Mouse (Mus musculus) neural tube, embryonic 12.5 days (tissue): ENCODE data around the gene Knop1. TPM values are rescaled to one million over a fixed set of nuclear protein-coding genes. Genes with fewer than 3 reads are reported as not detected.

Experiments
- polyA plus RNA-seq: library from polyadenylated mRNA; unstranded; fragments of >200 nt; fragmentation: Nextera tagmentation; extraction: Ambion mirVana; gene quantifications from 2 replicates; pipeline ENCODE4 v1.2.1, GENCODE M21; 2016

Knop1 gene
- polyA plus RNA-seq, 1 experiment from 2014 or later, result 100 TPM

Other genes starting within 250 kb of the Knop1 start
- 131 and 138 TPM in 2 replicates for gene Gde1, start 150.5 kb downstream of the Knop1 start, polyA plus RNA-seq
- 34.2 and 34.6 TPM in 2 replicates for gene Ccp110, start 143.7 kb downstream of the Knop1 start, polyA plus RNA-seq
- 86.2 and 87.2 TPM in 2 replicates for gene Vps35l, start 116.0 kb downstream of the Knop1 start, polyA plus RNA-seq
- gene Iqck, start 502 bp downstream of the Knop1 start, polyA plus RNA-seq, result 3.1 TPM in 2 replicates
- 10.3 and 14.4 TPM in 2 replicates for gene Gprc5b, start 139.0 kb upstream of the Knop1 start, polyA plus RNA-seq